Mouse (Mus musculus) lung, adult 18-20 months (tissue): Measurements from ENCODE around the gene Itga5.

Experiments
- DNase-seq, 2 experiments: peaks; one replicate each; pipeline ENCODE4 v3.0.0; 2022; ENCODE audit warnings: mixed read lengths in 2 of 2

The Itga5 gene

GRCm38 (mm10) chr15:103339166-103339960, 27.2 kb downstream of the Itga5 start:
- no peak for DNase-seq

- DNase-seq = no peak
These were observed 27.8 kb downstream of the Itga5 start for GRCm38 (mm10) chr15:103338829-103339165.

- DNase-seq = no peak
These were observed 29.4 kb downstream of the Itga5 start for GRCm38 (mm10) chr15:103336996-103337667.

- no peak for DNase-seq
These were observed 30.9 kb downstream of the Itga5 start for GRCm38 (mm10) chr15:103335488-103336235.

- no peak for DNase-seq
These were observed 31.5 kb downstream of the Itga5 start for GRCm38 (mm10) chr15:103335040-103335439.

GRCm38 (mm10) chr15:103334194-103334593, 32.4 kb downstream of the Itga5 start:
- no peak for DNase-seq

- DNase-seq = peak in 1 of 2 experiments; percentile 54
These were observed 32.8 kb downstream of the Itga5 start for GRCm38 (mm10) chr15:103333738-103334137.

- no peak for DNase-seq
These were observed 33.4 kb downstream of the Itga5 start for GRCm38 (mm10) chr15:103333081-103333615.

GRCm38 (mm10) chr15:103323455-103324247, 42.9 kb downstream of the Itga5 start:
- peak; percentile 85 to 88 for DNase-seq

- DNase-seq = no peak
These were observed 43.5 kb downstream of the Itga5 start for GRCm38 (mm10) chr15:103323070-103323454.

- DNase-seq = no peak
These were observed 44.2 kb downstream of the Itga5 start for GRCm38 (mm10) chr15:103322396-103322795.

GRCm38 (mm10) chr15:103321076-103321475, 45.5 kb downstream of the Itga5 start:
- DNase-seq = no peak

GRCm38 (mm10) chr15:103318201-103318816, 48.3 kb downstream of the Itga5 start:
- no peak for DNase-seq

- DNase-seq = no peak
These were observed 48.8 kb downstream of the Itga5 start for GRCm38 (mm10) chr15:103317731-103318130.

GRCm38 (mm10) chr15:103317120-103317519, 49.4 kb downstream of the Itga5 start:
- no peak for DNase-seq

GRCm38 (mm10) chr15:103315979-103316776, 50.4 kb downstream of the Itga5 start:
- DNase-seq = no peak

- DNase-seq = peak; percentile 64 to 75
These were observed 51.5 kb downstream of the Itga5 start for GRCm38 (mm10) chr15:103315011-103315502.

GRCm38 (mm10) chr15:103314181-103314580, 52.4 kb downstream of the Itga5 start:
- DNase-seq = no peak

GRCm38 (mm10) chr15:103313495-103314095, 53.0 kb downstream of the Itga5 start:
- peak in 1 of 2 experiments; percentile 62 for DNase-seq

- no peak for DNase-seq
These were observed 56.1 kb downstream of the Itga5 start, which contains the start of gene Gpr84 for GRCm38 (mm10) chr15:103310365-103310910. Gene Gpr84 (minus strand): TSS chr15:103310612.
